Mouse (Mus musculus): ENCODE data around the gene Tmem198. TPM values are rescaled to one million over a fixed set of nuclear protein-coding genes. Genes with fewer than 3 reads are reported as not detected.

The Tmem198 gene
- polyA plus RNA-seq, 1 experiment from 2014 or later: 13.0 TPM

DNA sequence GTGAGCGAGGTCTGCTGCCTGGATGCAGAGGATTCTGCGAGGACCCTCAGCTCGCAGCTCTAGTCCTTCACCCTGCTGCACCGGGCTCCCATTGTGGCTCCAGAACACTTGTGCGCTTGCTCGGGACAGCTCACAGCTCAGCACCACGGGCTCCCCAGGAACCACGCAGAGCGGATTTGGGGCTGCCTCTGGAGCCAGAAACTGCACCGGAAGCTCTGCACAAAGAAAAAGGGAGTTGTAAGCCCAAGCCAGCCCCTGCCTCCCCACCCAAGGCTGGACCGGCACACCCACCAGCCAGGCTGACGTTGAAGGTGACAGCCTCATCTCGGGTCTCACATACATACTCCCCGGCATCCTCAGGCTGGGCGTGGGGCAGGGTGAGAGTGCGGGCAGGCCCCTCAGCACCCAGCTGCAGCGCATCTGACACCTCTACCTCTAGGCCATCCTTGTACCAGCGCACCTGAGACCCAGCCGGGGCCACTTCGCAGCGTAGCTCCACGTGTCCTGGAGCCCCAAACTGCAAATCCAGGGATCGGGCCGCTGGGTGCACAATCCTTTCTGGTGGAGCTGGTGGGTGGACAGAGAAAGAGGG, 13.3 kb downstream of the Tmem198 start:
- no peak for ATAC-seq (ENCODE audit: low FRiP score)
- H3K27ac ChIP-seq (ENCODE audit: low read depth, low read length): no peak overlapping the region
- H3K4me3 ChIP-seq (ENCODE audit: low read depth, low read length): no peak overlapping the region
- no peak for DNase-seq (ENCODE audit: low spot score, missing footprints)
- WGBS: 27% methylated on average over 24 of the region's 24 CpGs
- H3K27me3 ChIP-seq (ENCODE audit: control insufficient read depth, insufficient read depth, low read length): peaks cover 17% of the 10 kb centered on the region
- no peak overlapping the region for H3K4me2 ChIP-seq
- no peaks in the 10 kb centered on the region for H3K9me3 ChIP-seq (ENCODE audit: control insufficient read depth, low read length)
- H3K36me3 ChIP-seq (ENCODE audit: control insufficient read depth, insufficient read depth, low read length): no peaks in the 10 kb centered on the region
- H3K9ac ChIP-seq (ENCODE audit: low read length): no peak overlapping the region
- peaks cover 5% of the 10 kb centered on the region for H3K4me1 ChIP-seq (ENCODE audit: control insufficient read depth, insufficient read depth, low read length)

DNA sequence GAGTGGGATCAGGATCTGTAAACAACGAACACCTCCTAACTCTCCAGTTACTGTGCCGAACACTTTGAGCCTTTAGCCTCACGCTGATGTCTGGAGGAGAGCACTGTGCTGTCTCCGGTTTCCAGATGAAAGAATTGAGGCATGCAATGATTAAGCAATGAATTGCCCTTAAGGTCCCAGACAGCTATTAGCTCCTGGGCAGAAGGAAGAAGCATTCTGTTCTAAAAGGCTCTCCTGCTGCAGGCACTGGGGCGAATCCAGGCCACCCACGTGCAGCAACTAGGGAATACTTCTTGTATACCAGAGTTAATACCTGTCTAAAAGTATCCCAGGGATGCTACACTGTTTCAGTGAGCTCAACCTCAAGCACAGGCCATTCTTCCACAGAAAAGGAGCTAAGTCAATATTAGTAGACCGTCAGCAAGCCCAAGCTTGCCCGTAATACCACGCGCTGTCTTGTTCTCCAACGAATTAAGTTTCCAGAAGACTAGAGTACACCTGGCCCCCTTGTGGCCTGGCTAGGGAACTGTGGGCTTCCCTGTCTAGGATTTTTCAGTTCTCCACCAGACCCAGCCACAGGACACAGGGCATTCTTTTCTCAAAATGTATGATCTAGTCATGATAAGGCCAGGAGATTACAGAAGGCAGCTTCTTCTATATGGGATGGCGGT, 15.7 kb downstream of the Tmem198 start:
- H3K36me3 ChIP-seq (ENCODE audit: control insufficient read depth, insufficient read depth, low read length): peaks cover 4% of the 10 kb centered on the region; the same call in 1 of the 2 replicates
- H3K27ac ChIP-seq (ENCODE audit: low read depth, low read length): no peak overlapping the region
- H3K4me3 ChIP-seq (ENCODE audit: low read depth, low read length): no peak overlapping the region
- DNase-seq (ENCODE audit: low spot score, missing footprints) (peak; percentile 92), ATAC-seq (ENCODE audit: low FRiP score) (0 out of 2 replicates have a peak, but pooled peaks have one; percentile 43)
- WGBS: 43% methylated on average over 12 of the region's 12 CpGs
- peaks cover 7% of the 10 kb centered on the region for H3K27me3 ChIP-seq (ENCODE audit: control insufficient read depth, insufficient read depth, low read length)
- H3K9me3 ChIP-seq (ENCODE audit: control insufficient read depth, low read length): no peaks in the 10 kb centered on the region
- no peak overlapping the region for H3K4me2 ChIP-seq
- no peak overlapping the region for H3K9ac ChIP-seq (ENCODE audit: low read length)
- no peaks in the 10 kb centered on the region for H3K4me1 ChIP-seq (ENCODE audit: control insufficient read depth, insufficient read depth, low read length)

DNA sequence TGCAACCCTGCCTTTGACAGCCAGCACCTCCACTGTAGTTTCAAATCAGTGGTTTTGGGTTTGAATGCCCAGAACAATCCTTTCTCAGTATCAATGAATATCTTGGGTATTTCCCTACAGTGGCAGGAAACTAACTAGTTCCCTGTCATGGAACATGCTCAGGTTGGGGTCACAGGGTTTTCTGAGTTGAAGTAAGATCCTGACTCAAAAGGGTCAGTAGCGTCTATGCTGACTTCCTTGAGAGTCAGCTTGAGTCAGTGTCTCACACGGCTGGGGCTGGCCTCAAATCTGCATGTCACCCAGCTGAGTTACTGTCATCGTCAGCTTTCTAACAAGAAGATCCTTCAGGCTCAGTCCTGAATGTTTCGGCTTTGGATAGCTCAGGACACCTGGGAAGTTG, 19.6 kb downstream of the Tmem198 start:
- ATAC-seq (ENCODE audit: low FRiP score) (no peak), DNase-seq (ENCODE audit: low spot score, missing footprints) (no peak)
- no peak overlapping the region for H3K4me2 ChIP-seq
- no peak overlapping the region for H3K27ac ChIP-seq (ENCODE audit: low read depth, low read length)
- H3K27me3 ChIP-seq (ENCODE audit: control insufficient read depth, insufficient read depth, low read length): 0 out of 2 replicates have a peak, but pooled peaks cover 2% of the 10 kb centered on the region
- no peak overlapping the region for H3K9ac ChIP-seq (ENCODE audit: low read length)
- peaks cover 2% of the 10 kb centered on the region; the same call in 1 of the 2 replicates for H3K4me1 ChIP-seq (ENCODE audit: control insufficient read depth, insufficient read depth, low read length)
- no peaks in the 10 kb centered on the region for H3K9me3 ChIP-seq (ENCODE audit: control insufficient read depth, low read length)
- H3K4me3 ChIP-seq (ENCODE audit: low read depth, low read length): no peak overlapping the region
- WGBS: 86% methylated on average over 4 of the region's 4 CpGs
- H3K36me3 ChIP-seq (ENCODE audit: control insufficient read depth, insufficient read depth, low read length): peaks cover 20% of the 10 kb centered on the region

DNA sequence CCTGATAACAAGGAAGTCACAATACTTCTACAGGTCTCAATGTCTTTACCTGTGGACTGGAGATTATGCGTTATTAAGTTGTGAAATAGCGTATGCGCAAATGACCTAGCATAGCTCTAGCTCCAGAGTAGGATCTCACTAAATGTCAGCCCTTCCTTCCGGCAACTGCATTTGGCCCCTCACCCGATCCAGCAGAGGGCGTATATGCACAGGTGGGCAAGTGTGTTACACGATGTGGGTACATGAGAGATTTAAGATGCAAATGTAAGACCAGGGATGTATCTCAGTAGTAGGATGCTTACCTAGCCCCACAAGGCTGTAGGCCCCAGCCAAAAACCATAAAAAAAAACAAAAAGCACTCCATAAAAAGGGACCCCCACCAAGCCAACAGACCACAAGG, 20.1 kb downstream of the Tmem198 start:
- Histone ChIP-seq H3K27me3 (ENCODE audit: control insufficient read depth, insufficient read depth, low read length) (peaks cover 7% of the 10 kb centered on the region; the same call in 1 of the 2 replicates), H3K9ac (ENCODE audit: low read length) (no peak overlapping the region), H3K4me2 (no peak overlapping the region), H3K4me3 (ENCODE audit: low read depth, low read length) (no peak overlapping the region), H3K9me3 (ENCODE audit: control insufficient read depth, low read length) (no peaks in the 10 kb centered on the region), H3K36me3 (ENCODE audit: control insufficient read depth, insufficient read depth, low read length) (peaks cover 20% of the 10 kb centered on the region), H3K4me1 (ENCODE audit: control insufficient read depth, insufficient read depth, low read length) (peaks cover 3% of the 10 kb centered on the region), H3K27ac (ENCODE audit: low read depth, low read length) (no peak overlapping the region)
- ATAC-seq (ENCODE audit: low FRiP score) (no peak), DNase-seq (ENCODE audit: low spot score, missing footprints) (no peak)
- WGBS: 86% methylated on average over 7 of the region's 7 CpGs

DNA sequence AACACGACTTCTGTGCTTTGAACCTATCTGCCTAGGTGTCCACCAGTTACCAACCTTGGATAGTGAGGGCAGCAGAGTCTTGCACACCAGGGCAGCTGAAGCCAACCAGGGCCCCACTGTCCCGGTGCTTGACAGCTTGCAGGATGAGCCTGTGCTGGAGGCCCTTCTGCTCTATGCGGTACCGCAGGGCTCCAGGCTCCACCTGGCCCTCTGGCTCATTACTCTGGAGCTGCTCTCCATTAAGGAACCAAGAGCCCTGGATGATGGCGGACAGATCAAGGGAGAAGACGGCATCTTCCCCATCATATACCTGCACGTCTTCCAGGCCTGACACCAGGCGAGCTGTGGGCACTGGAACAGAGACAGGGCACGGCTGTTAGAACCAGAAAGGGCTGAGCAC, 22.6 kb downstream of the Tmem198 start:
- peaks cover 20% of the 10 kb centered on the region for H3K36me3 ChIP-seq (ENCODE audit: control insufficient read depth, insufficient read depth, low read length)
- WGBS: 99% methylated on average over 9 of the region's 9 CpGs

DNA sequence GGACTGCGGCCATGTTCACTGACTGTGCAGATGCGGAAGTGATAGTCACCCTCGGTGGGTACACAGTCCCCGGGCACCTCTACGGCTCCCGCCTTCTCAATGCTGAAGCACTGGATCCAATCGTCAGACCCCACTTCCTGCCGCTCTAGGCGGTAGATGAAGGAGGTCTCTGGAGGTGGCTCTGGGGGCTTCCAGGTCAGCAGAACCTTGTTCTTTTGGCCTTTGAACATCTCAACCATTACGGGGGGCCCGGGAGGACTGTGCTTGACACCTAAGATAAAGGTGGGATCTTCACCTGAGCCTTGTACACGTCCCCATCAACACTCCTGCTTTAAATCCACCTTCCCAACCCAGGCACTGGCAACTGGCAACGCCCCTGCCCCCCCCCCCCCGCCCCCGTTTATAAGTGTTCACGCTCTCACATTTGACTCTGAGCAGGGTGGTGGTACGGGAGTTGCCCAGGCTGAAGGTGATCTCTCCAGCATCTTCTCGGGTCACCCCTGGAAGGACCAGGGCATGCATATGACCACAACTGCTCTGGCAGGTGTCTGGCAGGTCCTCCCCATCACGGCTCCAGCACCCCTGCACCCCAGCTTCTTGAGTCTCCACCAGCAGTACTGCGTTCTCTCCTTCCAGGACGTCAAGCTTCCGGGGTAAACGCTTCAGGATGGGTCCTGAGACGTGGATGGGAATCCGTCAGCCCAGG, 23.8 kb downstream of the Tmem198 start:
- no peaks in the 10 kb centered on the region for H3K9me3 ChIP-seq (ENCODE audit: control insufficient read depth, low read length)
- H3K4me2 ChIP-seq: no peak overlapping the region
- no peak overlapping the region for H3K9ac ChIP-seq (ENCODE audit: low read length)
- no peak overlapping the region for H3K4me3 ChIP-seq (ENCODE audit: low read depth, low read length)
- peaks cover 20% of the 10 kb centered on the region for H3K36me3 ChIP-seq (ENCODE audit: control insufficient read depth, insufficient read depth, low read length)
- ATAC-seq (ENCODE audit: low FRiP score) (no peak), DNase-seq (ENCODE audit: low spot score, missing footprints) (no peak)
- 91% methylated on average over 23 of the region's 25 CpGs for WGBS
- H3K27ac ChIP-seq (ENCODE audit: low read depth, low read length): no peak overlapping the region
- H3K27me3 ChIP-seq (ENCODE audit: control insufficient read depth, insufficient read depth, low read length): peaks cover 9% of the 10 kb centered on the region; the same call in 1 of the 2 replicates
- peaks cover 7% of the 10 kb centered on the region for H3K4me1 ChIP-seq (ENCODE audit: control insufficient read depth, insufficient read depth, low read length)

More for the DNA sequence above, 22.6 kb downstream of the Tmem198 start:
- Histone ChIP-seq H3K4me2 (no peak overlapping the region), H3K27me3 (ENCODE audit: control insufficient read depth, insufficient read depth, low read length) (peaks cover 7% of the 10 kb centered on the region; the same call in 1 of the 2 replicates), H3K9me3 (ENCODE audit: control insufficient read depth, low read length) (no peaks in the 10 kb centered on the region), H3K4me3 (ENCODE audit: low read depth, low read length) (no peak overlapping the region), H3K4me1 (ENCODE audit: control insufficient read depth, insufficient read depth, low read length) (peaks cover 7% of the 10 kb centered on the region), H3K27ac (ENCODE audit: low read depth, low read length) (no peak overlapping the region), H3K9ac (ENCODE audit: low read length) (no peak overlapping the region)
- no peak for ATAC-seq (ENCODE audit: low FRiP score)
- DNase-seq (ENCODE audit: low spot score, missing footprints): no peak

DNA sequence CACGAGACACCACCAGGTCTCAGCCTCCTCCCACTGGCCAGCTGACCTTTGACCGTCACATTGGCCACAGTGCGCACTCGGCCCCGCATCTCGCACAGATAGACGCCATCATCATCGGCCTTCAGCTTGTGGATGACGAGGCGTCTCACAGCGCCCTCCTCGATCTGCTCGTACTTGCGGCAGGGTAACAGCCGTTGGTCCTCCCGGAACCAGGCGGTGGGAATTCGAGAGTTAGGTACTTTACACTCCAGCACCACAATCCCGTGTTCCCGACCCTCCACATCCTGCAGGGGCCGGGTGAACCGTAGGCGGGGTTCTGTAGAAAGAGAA, 24.3 kb downstream of the Tmem198 start:
- Histone ChIP-seq H3K9me3 (ENCODE audit: control insufficient read depth, low read length) (no peaks in the 10 kb centered on the region), H3K4me1 (ENCODE audit: control insufficient read depth, insufficient read depth, low read length) (peaks cover 7% of the 10 kb centered on the region), H3K9ac (ENCODE audit: low read length) (no peak overlapping the region), H3K27me3 (ENCODE audit: control insufficient read depth, insufficient read depth, low read length) (peaks cover 9% of the 10 kb centered on the region; the same call in 1 of the 2 replicates), H3K4me3 (ENCODE audit: low read depth, low read length) (no peak overlapping the region), H3K27ac (ENCODE audit: low read depth, low read length) (no peak overlapping the region), H3K36me3 (ENCODE audit: control insufficient read depth, insufficient read depth, low read length) (peaks cover 20% of the 10 kb centered on the region), H3K4me2 (no peak overlapping the region)
- WGBS: 63% methylated on average over 23 of the region's 23 CpGs
- ATAC-seq (ENCODE audit: low FRiP score): no peak
- DNase-seq (ENCODE audit: low spot score, missing footprints): no peak

DNA sequence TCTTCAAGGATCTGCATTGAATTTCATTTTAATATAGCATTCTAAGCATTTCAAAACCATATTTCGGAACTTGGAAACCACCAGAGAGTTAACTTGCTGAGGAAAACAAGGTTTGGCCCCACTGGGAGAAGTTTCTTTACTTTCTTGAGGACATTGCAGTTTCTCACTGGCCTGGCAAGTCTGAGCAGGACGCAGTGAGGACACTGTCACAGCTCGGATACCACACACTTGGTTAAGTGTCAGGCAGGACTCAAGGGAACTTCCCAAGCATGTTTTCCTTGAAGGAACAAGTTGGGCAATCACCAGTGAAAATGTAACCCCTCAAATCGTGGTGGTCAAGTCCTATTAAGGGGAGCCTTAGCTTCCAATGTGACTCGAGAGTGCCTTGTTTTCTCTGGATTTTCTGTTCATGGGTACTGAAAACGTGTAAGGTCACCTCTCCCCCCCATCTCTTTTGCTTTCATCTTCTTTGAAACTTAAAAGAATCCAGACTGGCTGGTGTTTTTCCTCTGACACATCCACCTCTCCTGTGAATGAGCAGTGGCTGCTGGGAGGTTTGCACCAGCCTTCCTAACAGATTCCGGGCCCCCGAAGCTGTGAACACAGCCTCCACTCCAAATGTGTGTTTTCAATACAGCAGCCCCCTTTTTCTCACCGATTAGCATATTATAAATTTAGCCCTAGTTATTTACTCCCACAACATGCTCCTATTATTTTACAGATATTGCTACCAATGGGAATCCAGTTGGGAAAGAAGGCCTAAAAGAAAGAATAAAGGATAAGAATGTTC, 25.1 kb downstream of the Tmem198 start:
- DNase-seq (ENCODE audit: low spot score, missing footprints): peak; percentile 35
- H3K4me1 ChIP-seq (ENCODE audit: control insufficient read depth, insufficient read depth, low read length): peaks cover 7% of the 10 kb centered on the region
- peak overlapping the region; percentile 68 for H3K4me2 ChIP-seq
- WGBS: 64% methylated on average over 9 of the region's 9 CpGs
- no peak for ATAC-seq (ENCODE audit: low FRiP score)
- H3K9me3 ChIP-seq (ENCODE audit: control insufficient read depth, low read length): no peaks in the 10 kb centered on the region
- H3K27me3 ChIP-seq (ENCODE audit: control insufficient read depth, insufficient read depth, low read length): peaks cover 9% of the 10 kb centered on the region; the same call in 1 of the 2 replicates
- H3K9ac ChIP-seq (ENCODE audit: low read length): peak overlapping the region; percentile 97; the same call in 1 of the 2 replicates
- H3K36me3 ChIP-seq (ENCODE audit: control insufficient read depth, insufficient read depth, low read length): peaks cover 19% of the 10 kb centered on the region
- peak overlapping the region; percentile 77; the same call in 1 of the 2 replicates for H3K4me3 ChIP-seq (ENCODE audit: low read depth, low read length)
- H3K27ac ChIP-seq (ENCODE audit: low read depth, low read length): no peak overlapping the region
